Mouse (Mus musculus): ENCODE measurements around the gene Rab30.

- TF ChIP-seq POLR2A (IDR thresholded peaks at IDR 0.05; ENCODE audit: low read depth, low read length): no peak
- TF ChIP-seq CTCF (IDR thresholded peaks at IDR 0.05; ENCODE audit: borderline replicate concordance, insufficient read depth, low read length): no peak
Measured at GRCm38 (mm10) chr7:92758067-92758466, 16.7 kb downstream of the Rab30 start.
